Mouse (Mus musculus) skeletal muscle tissue, adult 2 months (tissue): Measurements from ENCODE around the gene Nemf.
A peak's percentile ranks its signal among the peaks of the same experiment; 100 is the strongest.
"Not testable (repeated sequence)": the region's sequence is repeated elsewhere in the genome, so short reads cannot be mapped to it uniquely, and the experiment has no call there.

Source experiments
- DNase-seq: peaks from one replicate; pipeline ENCODE4 v3.0.0-alpha.2; 2012; ENCODE audit warnings: low read depth, low spot score

Nemf gene

GRCm38 (mm10) chr12:69372731-69373331 is 15.9 kb upstream of the Nemf start:
- no peak for DNase-seq

GRCm38 (mm10) chr12:69371854-69372671 is 15.1 kb upstream of the Nemf start, which contains the start of the genes Arf6 and Gm9887:
TSS of gene Arf6 (plus strand) at chr12:69372150.
TSS of gene Gm9887 (minus strand) at chr12:69372458.
- DNase-seq = peak; percentile 98

DNA sequence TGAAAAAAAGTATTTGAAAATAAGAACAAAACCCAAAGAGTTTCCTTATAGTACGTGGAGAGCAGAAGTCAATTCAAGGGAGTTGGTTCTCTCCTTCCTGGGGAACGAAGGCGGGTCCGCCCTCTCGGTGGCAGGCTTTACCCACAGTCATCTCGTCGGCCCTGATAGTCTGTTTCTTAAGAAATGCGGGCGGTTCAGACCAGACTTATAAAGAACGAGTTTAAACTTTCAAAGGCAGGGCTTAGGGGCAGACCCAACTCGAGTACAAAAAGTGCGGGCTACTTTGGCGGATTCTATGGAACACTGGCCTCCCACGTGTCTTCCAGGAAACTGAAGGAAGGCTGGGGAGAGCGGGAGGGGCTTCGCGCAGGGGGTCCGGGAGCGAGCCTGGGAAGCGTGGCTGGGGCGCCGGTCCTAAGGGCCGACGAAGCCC is 14.5 kb upstream of the Nemf start:
- peak; percentile 79 for DNase-seq

DNA sequence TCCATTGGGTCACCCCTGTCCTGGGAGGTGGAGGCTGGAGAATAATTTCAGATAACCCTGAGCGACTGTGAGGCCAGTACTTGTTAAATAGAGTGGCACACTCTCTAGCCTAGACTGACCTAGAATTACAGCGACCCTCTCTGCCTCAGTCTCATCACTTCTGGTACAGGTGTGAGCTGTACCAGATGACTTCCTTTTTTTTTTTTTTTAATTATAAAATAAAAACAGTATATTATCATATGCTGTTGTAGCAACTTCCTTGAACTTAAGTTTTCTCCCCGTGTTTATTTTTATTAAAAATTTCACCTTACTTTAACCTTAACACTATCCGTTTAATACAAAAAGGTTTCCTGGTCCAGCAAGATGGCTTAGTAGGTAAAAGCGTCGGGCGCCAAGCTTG is 14.0 kb upstream of the Nemf start:
- DNase-seq = no peak

DNA sequence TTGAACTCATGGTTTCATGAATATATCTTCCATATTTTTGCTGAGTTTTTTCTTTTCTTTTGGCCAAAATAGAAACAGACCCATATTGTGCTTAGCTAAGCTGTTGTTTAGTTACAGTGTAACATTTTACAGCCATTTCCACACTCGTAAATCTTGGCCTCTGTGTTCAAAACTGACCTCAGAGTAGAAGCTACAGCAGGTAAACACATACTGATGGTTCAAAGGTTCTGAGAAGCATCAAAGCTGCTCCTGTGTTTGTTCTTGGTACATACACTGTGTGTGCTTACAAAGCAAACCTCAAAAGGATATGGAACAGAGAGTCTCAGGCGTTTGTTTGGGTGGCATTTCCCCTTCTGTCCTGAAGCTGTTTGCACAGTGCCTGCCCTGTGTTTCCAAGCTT is 10.6 kb upstream of the Nemf start:
- no peak for DNase-seq

DNA sequence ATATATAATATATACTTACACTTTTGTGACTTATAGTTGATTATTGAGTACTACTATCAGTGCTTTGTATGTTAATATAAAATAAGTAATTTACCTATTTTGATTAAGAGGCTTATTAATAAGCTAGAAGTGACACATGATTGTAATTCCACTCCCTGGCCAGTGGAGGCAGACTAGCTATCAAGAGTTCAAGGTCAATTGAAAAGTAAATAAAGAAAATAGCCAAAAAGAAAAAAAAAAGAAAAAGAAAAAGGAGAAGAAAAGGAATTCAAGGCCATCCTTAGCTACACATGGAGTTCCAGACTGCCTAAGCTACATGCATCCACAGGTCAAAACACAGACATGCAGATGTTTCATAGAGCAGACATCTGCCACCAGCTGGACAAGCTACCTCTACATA is 9.5 kb upstream of the Nemf start:
- no peak for DNase-seq

DNA sequence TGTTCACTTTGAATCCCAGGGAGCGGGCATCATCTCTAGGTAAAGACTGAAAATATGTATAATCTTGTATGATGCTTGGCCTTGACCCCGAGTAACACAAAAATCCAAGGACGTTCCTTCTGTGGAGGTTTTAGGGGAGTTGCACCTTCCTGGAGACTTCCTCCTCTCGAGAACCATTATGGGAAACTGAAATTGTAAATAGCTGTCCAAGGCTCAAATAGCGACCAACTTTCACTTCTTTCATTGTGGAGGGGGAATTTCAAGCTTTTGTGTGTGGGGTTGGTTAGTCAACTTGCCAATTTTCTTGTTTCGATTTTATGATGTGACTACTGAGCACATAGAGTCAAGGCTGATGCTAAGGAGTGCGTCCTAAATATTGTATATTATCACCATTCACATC is 8.8 kb upstream of the Nemf start:
- DNase-seq = no peak

DNA sequence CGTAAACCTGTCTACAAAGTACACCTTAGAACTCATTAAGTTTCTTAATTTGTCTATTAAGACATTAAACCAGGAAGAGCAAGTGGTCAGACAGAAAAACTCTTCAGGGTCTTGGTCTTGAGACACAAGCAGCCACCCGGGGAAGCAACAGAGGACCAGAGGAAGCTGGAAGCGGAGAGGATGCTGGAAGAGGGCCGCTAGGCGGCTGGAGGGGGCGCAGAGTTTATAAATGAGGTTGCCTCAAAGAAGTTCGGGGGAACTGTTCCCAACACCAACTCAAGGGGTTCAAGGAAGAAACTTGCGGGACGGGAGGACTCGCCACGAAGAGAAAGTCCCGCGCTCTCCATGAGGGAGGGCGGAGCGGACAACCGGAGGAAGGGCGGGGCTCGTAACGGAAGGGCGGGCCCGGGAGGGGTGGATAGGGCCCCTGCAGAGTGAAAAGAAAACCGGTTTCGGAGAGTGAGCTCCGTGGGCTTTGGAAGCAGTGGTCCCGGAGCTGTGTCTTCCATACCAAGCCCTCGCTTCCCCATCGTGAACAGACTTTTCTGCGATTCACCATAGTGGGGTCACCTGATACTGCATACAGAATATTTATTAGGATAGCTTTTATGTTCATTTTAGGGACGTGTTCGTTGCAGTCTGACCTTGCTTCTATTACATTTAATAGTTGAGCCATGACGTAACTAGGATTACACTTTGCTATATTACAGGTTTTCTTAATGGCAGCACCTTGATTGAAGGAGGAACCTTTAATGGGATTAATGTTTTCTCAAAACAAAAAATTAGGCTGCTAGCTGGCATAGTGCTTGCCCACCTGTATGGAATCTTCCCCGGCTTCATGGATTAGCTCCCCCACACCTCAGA is 7.2 kb upstream of the Nemf start:
- peak; percentile 68 for DNase-seq

- DNase-seq = not testable (repeated sequence)
These were observed 6.1 kb upstream of the Nemf start for GRCm38 (mm10) chr12:69363110-69363509.

DNA sequence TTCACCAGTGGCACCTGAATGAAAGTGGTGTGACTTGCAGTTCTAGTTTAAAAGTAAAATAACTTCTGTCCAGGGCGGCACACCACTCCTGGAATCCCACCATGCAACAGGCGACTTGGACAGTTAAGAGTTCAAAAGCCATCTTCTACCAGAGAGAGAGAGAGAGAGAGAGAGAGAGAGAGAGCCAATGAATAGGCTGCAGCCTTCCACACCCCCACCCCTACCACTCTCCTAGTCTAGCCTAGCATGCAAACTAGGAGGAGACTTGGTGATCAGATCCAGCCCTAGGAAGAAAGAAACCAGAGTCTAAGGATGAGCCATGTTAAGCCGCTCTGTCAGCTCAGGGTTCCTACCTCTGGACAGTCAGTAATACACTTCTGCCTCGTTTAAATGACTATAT is 5.4 kb upstream of the Nemf start:
- no peak for DNase-seq

GRCm38 (mm10) chr12:69361919-69362318 is 5.0 kb upstream of the Nemf start:
- no peak for DNase-seq

DNA sequence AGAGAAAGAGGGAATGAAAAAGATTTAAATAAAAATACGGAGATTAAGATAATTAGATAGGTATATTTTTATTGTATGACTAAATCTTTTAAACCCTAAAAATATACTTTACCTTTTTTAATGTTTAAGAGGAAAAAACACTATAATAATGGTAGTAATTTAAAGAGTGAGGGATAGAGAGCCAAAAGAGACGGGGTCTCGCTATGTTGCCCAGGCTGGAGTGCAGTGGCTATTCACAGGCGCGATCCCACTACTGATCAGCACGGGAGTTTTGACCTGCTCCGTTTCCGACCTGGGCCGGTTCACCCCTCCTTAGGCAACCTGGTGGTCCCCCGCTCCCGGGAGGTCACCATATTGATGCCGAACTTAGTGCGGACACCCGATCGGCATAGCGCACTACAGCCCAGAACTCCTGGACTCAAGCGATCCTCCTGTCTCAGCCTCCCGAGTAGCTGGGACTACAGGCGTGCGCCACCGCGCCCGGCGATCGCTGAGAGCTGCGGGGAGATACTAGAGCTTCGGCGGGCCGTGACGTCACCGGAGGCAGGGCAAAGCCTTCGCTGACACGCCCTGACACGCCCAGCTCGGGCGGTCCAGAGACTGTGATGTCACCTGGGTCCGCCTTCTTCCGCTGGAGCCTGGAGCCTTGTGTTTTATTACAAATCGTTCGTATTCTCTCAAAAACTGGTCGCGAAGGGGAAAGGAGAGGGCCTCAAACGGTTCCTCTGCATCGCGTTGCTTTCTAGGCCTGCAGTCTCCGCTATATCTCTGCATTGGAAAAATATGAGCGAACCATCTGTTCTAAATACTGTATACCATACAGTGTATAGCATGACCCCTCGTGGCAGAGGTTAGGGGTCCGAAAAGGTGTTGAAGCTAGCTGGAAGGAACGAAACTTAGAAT is 4.3 kb upstream of the Nemf start:
- DNase-seq = peak; percentile 99

- DNase-seq = peak; percentile 66
These were observed 3.7 kb upstream of the Nemf start for GRCm38 (mm10) chr12:69360655-69360996.

- no peak for DNase-seq
These were observed 308 bp upstream of the Nemf start for GRCm38 (mm10) chr12:69357300-69357646.

GRCm38 (mm10) chr12:69351685-69352084 is 5.3 kb downstream of the Nemf start:
- DNase-seq = no peak

DNA sequence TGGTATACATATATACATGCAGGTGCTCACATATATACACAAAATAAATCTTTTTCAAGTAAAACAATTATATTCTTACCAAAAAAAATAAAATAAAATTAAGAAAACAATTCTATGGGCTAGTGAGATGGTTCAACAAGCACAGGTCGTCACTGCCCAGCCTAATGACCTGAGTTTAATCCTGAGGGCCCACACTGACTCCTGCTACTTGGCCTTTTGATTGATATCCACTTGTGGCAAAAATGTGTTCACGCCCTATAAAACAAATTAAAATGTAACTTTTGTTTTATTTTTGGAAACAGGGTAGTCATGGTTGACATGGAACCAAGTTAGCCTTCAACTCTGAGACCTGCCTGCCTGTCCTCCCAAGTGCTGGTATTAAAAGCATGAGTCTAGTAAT is 7.0 kb downstream of the Nemf start:
- DNase-seq = no peak

DNA sequence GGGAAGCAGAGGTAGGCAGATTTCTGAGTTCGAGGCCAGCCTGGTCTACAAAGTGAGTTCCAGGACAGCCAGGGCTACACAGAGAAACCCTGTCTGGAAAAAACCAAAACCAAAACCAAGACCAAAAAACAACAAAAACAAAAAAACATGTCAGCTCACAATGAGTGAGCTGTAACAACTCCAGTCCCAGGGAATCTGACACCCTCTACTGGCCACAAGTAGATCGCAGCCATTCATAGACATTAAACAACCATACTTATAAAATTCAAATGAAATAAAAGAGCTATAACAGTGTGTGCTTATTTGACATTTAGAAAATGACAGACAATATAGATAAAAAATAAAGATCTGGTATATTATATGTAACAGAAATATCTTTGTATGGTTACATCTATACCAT is 23.4 kb downstream of the Nemf start:
- no peak for DNase-seq

- no peak for DNase-seq
These were observed 24.8 kb downstream of the Nemf start for GRCm38 (mm10) chr12:69332147-69332546.

- no peak for DNase-seq
These were observed 25.8 kb downstream of the Nemf start for GRCm38 (mm10) chr12:69331187-69331586.

DNA sequence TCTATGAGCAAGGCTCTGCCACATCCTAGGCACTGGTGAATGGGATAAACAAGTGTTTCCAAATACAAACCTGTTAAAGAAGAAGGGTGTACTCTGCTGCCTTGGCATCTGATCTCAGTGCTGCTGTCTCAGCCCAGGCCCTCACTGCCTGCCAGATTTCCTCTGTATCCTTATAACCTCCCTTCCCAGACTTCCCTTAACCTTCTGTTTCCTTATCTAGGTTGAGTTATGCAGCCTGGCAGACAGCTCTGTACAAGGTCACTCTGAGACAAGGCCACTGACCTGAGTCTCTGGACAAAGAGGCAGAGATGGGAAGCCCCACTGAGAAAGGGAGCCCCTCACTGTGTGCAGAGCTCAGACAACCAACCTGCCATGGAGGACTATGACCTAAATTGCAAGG is 38.5 kb downstream of the Nemf start:
- no peak for DNase-seq

- DNase-seq = no peak
These were observed 47.3 kb downstream of the Nemf start for GRCm38 (mm10) chr12:69309659-69310058.
